Mouse (Mus musculus) hindbrain, postnatal 0 days (tissue): ENCODE measurements around the gene Foxe1. TPM values are rescaled to one million over a fixed set of nuclear protein-coding genes. Genes with fewer than 3 reads are reported as not detected.
A peak's percentile ranks its signal among the peaks of the same experiment; 100 is the strongest.

Experiments used
- ATAC-seq: fragments of 200-750 bp; cut with Nextera tagmentation; 2 replicates; pipeline ENCODE4 v1.8.0; 2017; ENCODE audit warnings: mild to moderate bottlenecking, moderate TSS enrichment, moderate library complexity
- DNase-seq: peaks from one replicate; pipeline ENCODE4 v3.0.0-alpha.2; 2015; ENCODE audit warnings: low spot score
- H3K27ac ChIP-seq: fragments of 300-500 bp; sonication (generic); 2 replicates; pipeline ENCODE4 v1.5.1; 2014; ENCODE audit warnings: mild to moderate bottlenecking
- H3K27me3 ChIP-seq: fragments of 300-500 bp; sonication (generic); 2 replicates; pipeline ENCODE4 v1.6.1; 2014; ENCODE audit warnings: low read length, mixed read lengths; ENCODE audit not compliant: insufficient read depth
- H3K36me3 ChIP-seq: fragments of 300-500 bp; sonication (generic); 2 replicates; pipeline ENCODE4 v1.6.1; 2014; ENCODE audit warnings: low read length, mixed read lengths; ENCODE audit not compliant: insufficient read depth
- H3K4me1 ChIP-seq: fragments of 300-500 bp; sonication (generic); 2 replicates; pipeline ENCODE4 v1.6.1; 2014; ENCODE audit warnings: antibody characterized with exemption, low read length, mixed read lengths; ENCODE audit not compliant: insufficient read depth
- H3K4me2 ChIP-seq: fragments of 300-500 bp; sonication (generic); 2 replicates; pipeline ENCODE4 v1.6.1; 2014; ENCODE audit warnings: low read depth, mild to moderate bottlenecking, low read length, moderate library complexity, mixed read lengths
- H3K4me3 ChIP-seq: fragments of 300-500 bp; sonication (generic); 2 replicates; pipeline ENCODE4 v1.5.1; 2014; ENCODE audit warnings: low read length
- H3K9ac ChIP-seq: fragments of 300-500 bp; sonication (generic); replicated peaks from 2 replicates; pipeline ENCODE4 v1.6.1; 2014; ENCODE audit warnings: mild to moderate bottlenecking, low read length, moderate library complexity, mixed read lengths
- H3K9me3 ChIP-seq: fragments of 300-500 bp; sonication (generic); 2 replicates; pipeline ENCODE4 v1.6.1; 2016; ENCODE audit warnings: low read length, mixed read lengths
- CTCF ChIP-seq: IDR thresholded peaks from 2 replicates; pipeline ENCODE4 v1.5.1; 2016; ENCODE audit warnings: antibody characterized with exemption, control low read depth, low read depth
- WGBS: fragments of 180-500 bp; shearing (Covaris S2); extraction: QIAGEN DNeasy Blood & Tissue Kit; methylation state at CpG from one replicate; pipeline ENCODE4 v1.1.7; 2014; 5-methylcytosine and 5-hydroxymethylcytosine counted together
- polyA plus RNA-seq: library from polyadenylated mRNA; unstranded; fragments of >200 nt; fragmentation: Nextera tagmentation; extraction: Ambion mirVana; gene quantifications from 2 replicates; pipeline ENCODE4 v1.2.1, GENCODE M21; 2015
- total RNA-seq: library from RNA; depleted of rRNA; stranded (reverse); fragments of >200 nt; gene quantifications from 2 replicates; pipeline ENCODE4 v1.2.3, GENCODE M21; 2014; rRNA removed

Gene Foxe1
- not detected in 2 replicates for total RNA-seq
- not detected in 2 replicates for polyA plus RNA-seq

- Histone ChIP-seq H3K9ac (no peak within 1 kb of the TSS), H3K36me3 (no peaks in the 10 kb centered on the region), H3K9me3 (no peaks in the 10 kb centered on the region), H3K27me3 (peaks cover 76% of the 10 kb centered on the region), H3K4me1 (no peaks in the 10 kb centered on the region), H3K27ac (no peak within 1 kb of the TSS), H3K4me2 (peak within 1 kb of the TSS; percentile 49), H3K4me3 (peak within 1 kb of the TSS; percentile 35)
- ATAC-seq: peak; percentile 54
- 2% methylated on average over 58 of the region's 70 CpGs for WGBS
- TF ChIP-seq CTCF: no peak
- no peak for DNase-seq
Measured at GRCm38 (mm10) chr4:46343596-46344260, at the start of gene Foxe1. TSS of gene Foxe1 (plus strand) at chr4:46343609.

- 4% methylated on average over 8 of the region's 8 CpGs for WGBS
- peak; percentile 12 for DNase-seq
- Histone ChIP-seq H3K4me1 (0 out of 2 replicates have a peak, but pooled peaks cover 4% of the 10 kb centered on the region), H3K4me2 (peak overlapping the region; percentile 80), H3K27me3 (no peaks in the 10 kb centered on the region), H3K27ac (peak overlapping the region; percentile 38; the same call in 1 of the 2 replicates), H3K36me3 (no peaks in the 10 kb centered on the region), H3K9ac (peak overlapping the region; percentile 22; the same call in 1 of the 2 replicates), H3K9me3 (no peaks in the 10 kb centered on the region), H3K4me3 (peak overlapping the region; percentile 62; the same call in 1 of the 2 replicates)
- no peak for ATAC-seq
- no peak for TF ChIP-seq CTCF
Measured at GRCm38 (mm10) chr4:46304071-46304470, 39.3 kb upstream of the Foxe1 start.

- ATAC-seq: peak; percentile 86
- Histone ChIP-seq H3K27me3 (no peaks in the 10 kb centered on the region), H3K4me1 (0 out of 2 replicates have a peak, but pooled peaks cover 4% of the 10 kb centered on the region), H3K36me3 (no peaks in the 10 kb centered on the region), H3K4me3 (peak overlapping the region; percentile 62), H3K9me3 (no peaks in the 10 kb centered on the region), H3K9ac (peak overlapping the region; percentile 76), H3K27ac (peak overlapping the region; percentile 88), H3K4me2 (peak overlapping the region; percentile 80)
- peak; percentile 89 for DNase-seq
- peak; percentile 43 for TF ChIP-seq CTCF
- under 1% methylated on average over 62 of the region's 78 CpGs for WGBS
Measured at GRCm38 (mm10) chr4:46304757-46305384, 38.5 kb upstream of the Foxe1 start.

- no peak for TF ChIP-seq CTCF
- peak overlapping the region; percentile 62 for H3K4me3 ChIP-seq
- 0 out of 2 replicates have a peak, but pooled peaks cover 4% of the 10 kb centered on the region for H3K4me1 ChIP-seq
- H3K27me3 ChIP-seq: no peaks in the 10 kb centered on the region
- DNase-seq (no peak), ATAC-seq (no peak)
- H3K27ac ChIP-seq: peak overlapping the region; percentile 88
- H3K9me3 ChIP-seq: no peaks in the 10 kb centered on the region
- H3K36me3 ChIP-seq: no peaks in the 10 kb centered on the region
- WGBS: 18% methylated on average over 7 of the region's 7 CpGs
- H3K9ac ChIP-seq: peak overlapping the region; percentile 76
- H3K4me2 ChIP-seq: peak overlapping the region; percentile 80
Measured at GRCm38 (mm10) chr4:46305436-46305835, 38.0 kb upstream of the Foxe1 start.

GRCm38 (mm10) chr4:46307341-46307740 is 36.1 kb upstream of the Foxe1 start:
- Histone ChIP-seq H3K9ac (no peak overlapping the region), H3K36me3 (no peaks in the 10 kb centered on the region), H3K4me3 (no peak overlapping the region), H3K4me1 (0 out of 2 replicates have a peak, but pooled peaks cover 4% of the 10 kb centered on the region), H3K27me3 (no peaks in the 10 kb centered on the region), H3K9me3 (no peaks in the 10 kb centered on the region), H3K27ac (no peak overlapping the region), H3K4me2 (no peak overlapping the region)
- peak; percentile 51 for DNase-seq
- 43% methylated on average over 9 of the region's 9 CpGs for WGBS
- TF ChIP-seq CTCF: no peak
- peak; percentile 22; the same call in 1 of the 2 replicates for ATAC-seq

GRCm38 (mm10) chr4:46307869-46308268 is 35.5 kb upstream of the Foxe1 start:
- H3K9ac ChIP-seq: no peak overlapping the region
- 80% methylated on average over 7 of the region's 7 CpGs for WGBS
- H3K27me3 ChIP-seq: no peaks in the 10 kb centered on the region
- H3K4me3 ChIP-seq: no peak overlapping the region
- H3K4me2 ChIP-seq: no peak overlapping the region
- 0 out of 2 replicates have a peak, but pooled peaks cover 4% of the 10 kb centered on the region for H3K4me1 ChIP-seq
- no peaks in the 10 kb centered on the region for H3K36me3 ChIP-seq
- ATAC-seq (no peak), DNase-seq (no peak)
- no peak for TF ChIP-seq CTCF
- no peaks in the 10 kb centered on the region for H3K9me3 ChIP-seq
- H3K27ac ChIP-seq: no peak overlapping the region
